Mouse (Mus musculus) CH12.LX (cell line): ENCODE measurements at regions not wholly inside any gene's neighbourhood (a gene's known extent, or its start where the extent isn't known, plus 50 kb on each side); places are given as distances from the start of the nearest gene placed in this dataset.

Source experiments
- POLR2A ChIP-seq: IDR thresholded peaks from 2 replicates; pipeline ENCODE4 v1.6.1; 2011; ENCODE audit warnings: low read depth, mild to moderate bottlenecking, improper control_type of control experiment, low read length
- USF1 ChIP-seq: IDR thresholded peaks from 2 replicates; pipeline ENCODE4 v1.6.1; 2014; ENCODE audit warnings: low read depth, mild to moderate bottlenecking, inconsistent platforms, low read length, improper control_type of control experiment

- TF ChIP-seq POLR2A, result no peak
- TF ChIP-seq USF1, result no peak
These were observed 56.8 kb downstream of the Cyp2d40 start for GRCm38 (mm10) chr15:82707221-82707620.
